Mouse (Mus musculus) gastrocnemius, adult 8-10 months (tissue): Measurements from ENCODE around the gene Klhdc9. TPM values are rescaled to one million over a fixed set of nuclear protein-coding genes. Genes with fewer than 3 reads are reported as not detected.
"Not testable (repeated sequence)": the region's sequence is repeated elsewhere in the genome, so short reads cannot be mapped to it uniquely, and the experiment has no call there.

Source experiments
- DNase-seq, 2 experiments: peaks; one replicate each; pipeline ENCODE4 v3.0.0; 2022; ENCODE audit warnings: low spot score in 2 of 2
- total RNA-seq, 4 experiments: library from RNA; stranded (reverse); gene quantifications; 2 replicates each; pipeline ENCODE4 v1.2.4; 2022

Klhdc9 gene
- total RNA-seq, 4 experiments from 2014 or later: not detected

- no peak for DNase-seq
These were observed 2.2 kb downstream of the Klhdc9 start for GRCm38 (mm10) chr1:171358421-171358820.

GRCm38 (mm10) chr1:171356814-171357213 lies 3.8 kb downstream of the Klhdc9 start:
- DNase-seq: no peak

GRCm38 (mm10) chr1:171355812-171356340 lies 4.7 kb downstream of the Klhdc9 start:
- no peak for DNase-seq

- DNase-seq: no peak
These were observed 11.4 kb downstream of the Klhdc9 start for GRCm38 (mm10) chr1:171349210-171349609.

- DNase-seq: no peak
These were observed 11.9 kb downstream of the Klhdc9 start for GRCm38 (mm10) chr1:171348665-171349064.

GRCm38 (mm10) chr1:171346095-171346450 lies 14.5 kb downstream of the Klhdc9 start:
- no peak for DNase-seq

- peak; percentile 81 to 84 for DNase-seq
These were observed 15.1 kb downstream of the Klhdc9 start, which contains the start of the genes Nit1 and Pfdn2 for GRCm38 (mm10) chr1:171345225-171346094. Gene Nit1, minus strand, starts transcription at chr1:171345646. Gene Pfdn2, plus strand, starts transcription at chr1:171345670.

GRCm38 (mm10) chr1:171344715-171345114 lies 15.9 kb downstream of the Klhdc9 start:
- DNase-seq: no peak

GRCm38 (mm10) chr1:171343922-171344677 lies 16.5 kb downstream of the Klhdc9 start:
- DNase-seq: no peak

GRCm38 (mm10) chr1:171342262-171343207 lies 18.1 kb downstream of the Klhdc9 start:
- no peak for DNase-seq

GRCm38 (mm10) chr1:171330216-171330560 lies 30.4 kb downstream of the Klhdc9 start:
- DNase-seq: no peak

GRCm38 (mm10) chr1:171329433-171330215 lies 31.0 kb downstream of the Klhdc9 start:
- no peak for DNase-seq

- DNase-seq: peak; percentile 85 to 88
These were observed 31.7 kb downstream of the Klhdc9 start, which contains the start of gene Dedd for GRCm38 (mm10) chr1:171328839-171329432. Gene Dedd, plus strand, starts transcription at chr1:171329145.

- DNase-seq: no peak
These were observed 32.4 kb downstream of the Klhdc9 start for GRCm38 (mm10) chr1:171328244-171328643.

GRCm38 (mm10) chr1:171326588-171326987 lies 34.0 kb downstream of the Klhdc9 start:
- not testable (repeated sequence) for DNase-seq

GRCm38 (mm10) chr1:171325571-171325970 lies 35.0 kb downstream of the Klhdc9 start:
- DNase-seq: no peak

GRCm38 (mm10) chr1:171322012-171322411 lies 38.6 kb downstream of the Klhdc9 start:
- DNase-seq: no peak

- no peak for DNase-seq
These were observed 39.2 kb downstream of the Klhdc9 start for GRCm38 (mm10) chr1:171321415-171321814.

- no peak for DNase-seq
These were observed 40.4 kb downstream of the Klhdc9 start for GRCm38 (mm10) chr1:171320151-171320550.

GRCm38 (mm10) chr1:171319748-171320147 lies 40.9 kb downstream of the Klhdc9 start:
- no peak for DNase-seq
